Mouse (Mus musculus) retina, postnatal 1 day (tissue): ENCODE measurements around the gene Cfap126.

ENCODE experiments used
- DNase-seq: peaks from one replicate; pipeline ENCODE4 v3.0.0-alpha.2; 2012

Cfap126 gene

GRCm38 (mm10) chr1:171096110-171096964 is 17.4 kb upstream of the Cfap126 start:
- DNase-seq = no peak

- DNase-seq = no peak
Measured at GRCm38 (mm10) chr1:171097136-171097535, 16.6 kb upstream of the Cfap126 start.

- DNase-seq = no peak
Measured at GRCm38 (mm10) chr1:171097612-171098011, 16.1 kb upstream of the Cfap126 start.

GRCm38 (mm10) chr1:171101033-171101432 is 12.7 kb upstream of the Cfap126 start:
- DNase-seq = no peak

GRCm38 (mm10) chr1:171101733-171102546 is 11.8 kb upstream of the Cfap126 start:
- DNase-seq = peak; percentile 91

GRCm38 (mm10) chr1:171102547-171103177 is 11.1 kb upstream of the Cfap126 start:
- DNase-seq = peak; percentile 90

- DNase-seq = no peak
Measured at GRCm38 (mm10) chr1:171103179-171103840, 10.4 kb upstream of the Cfap126 start.

- DNase-seq = no peak
Measured at GRCm38 (mm10) chr1:171105226-171105625, 8.5 kb upstream of the Cfap126 start.

- no peak for DNase-seq
Measured at GRCm38 (mm10) chr1:171109620-171110019, 4.1 kb upstream of the Cfap126 start.

- no peak for DNase-seq
Measured at GRCm38 (mm10) chr1:171110659-171111019, 3.1 kb upstream of the Cfap126 start.

GRCm38 (mm10) chr1:171111020-171111780 is 2.5 kb upstream of the Cfap126 start:
- DNase-seq = peak; percentile 97

- DNase-seq = no peak
Measured at GRCm38 (mm10) chr1:171111781-171112575, 1.7 kb upstream of the Cfap126 start.

- DNase-seq = no peak
Measured at GRCm38 (mm10) chr1:171112986-171113385, 732 bp upstream of the Cfap126 start.

GRCm38 (mm10) chr1:171116280-171116679 is 2.6 kb downstream of the Cfap126 start:
- DNase-seq = no peak

GRCm38 (mm10) chr1:171118269-171118684 is 4.6 kb downstream of the Cfap126 start:
- peak; percentile 92 for DNase-seq

GRCm38 (mm10) chr1:171118996-171119395 is 5.3 kb downstream of the Cfap126 start:
- DNase-seq = no peak

- no peak for DNase-seq
Measured at GRCm38 (mm10) chr1:171119405-171119804, 5.7 kb downstream of the Cfap126 start.

- no peak for DNase-seq
Measured at GRCm38 (mm10) chr1:171120893-171121292, 7.2 kb downstream of the Cfap126 start.

GRCm38 (mm10) chr1:171121839-171122238 is 8.1 kb downstream of the Cfap126 start:
- no peak for DNase-seq

- DNase-seq = no peak
Measured at GRCm38 (mm10) chr1:171122932-171123331, 9.2 kb downstream of the Cfap126 start.

- no peak for DNase-seq
Measured at GRCm38 (mm10) chr1:171124398-171124797, 10.7 kb downstream of the Cfap126 start.
